Mouse (Mus musculus) hindbrain, postnatal 0 days (tissue): ENCODE data around the gene Zfp651. TPM values are rescaled to one million over a fixed set of nuclear protein-coding genes. Genes with fewer than 3 reads are reported as not detected.

Experiments
- ATAC-seq: fragments of 200-750 bp; cut with Nextera tagmentation; 2 replicates; pipeline ENCODE4 v1.8.0; 2017; ENCODE audit warnings: mild to moderate bottlenecking, moderate TSS enrichment, moderate library complexity
- DNase-seq: peaks from one replicate; pipeline ENCODE4 v3.0.0-alpha.2; 2015; ENCODE audit warnings: low spot score
- H3K27ac ChIP-seq: fragments of 300-500 bp; sonication (generic); 2 replicates; pipeline ENCODE4 v1.5.1; 2014; ENCODE audit warnings: mild to moderate bottlenecking
- H3K27me3 ChIP-seq: fragments of 300-500 bp; sonication (generic); 2 replicates; pipeline ENCODE4 v1.6.1; 2014; ENCODE audit warnings: low read length, mixed read lengths; ENCODE audit not compliant: insufficient read depth
- H3K36me3 ChIP-seq: fragments of 300-500 bp; sonication (generic); 2 replicates; pipeline ENCODE4 v1.6.1; 2014; ENCODE audit warnings: low read length, mixed read lengths; ENCODE audit not compliant: insufficient read depth
- H3K4me1 ChIP-seq: fragments of 300-500 bp; sonication (generic); 2 replicates; pipeline ENCODE4 v1.6.1; 2014; ENCODE audit warnings: antibody characterized with exemption, low read length, mixed read lengths; ENCODE audit not compliant: insufficient read depth
- H3K4me2 ChIP-seq: fragments of 300-500 bp; sonication (generic); 2 replicates; pipeline ENCODE4 v1.6.1; 2014; ENCODE audit warnings: low read depth, mild to moderate bottlenecking, low read length, moderate library complexity, mixed read lengths
- H3K4me3 ChIP-seq: fragments of 300-500 bp; sonication (generic); 2 replicates; pipeline ENCODE4 v1.5.1; 2014; ENCODE audit warnings: low read length
- H3K9ac ChIP-seq: fragments of 300-500 bp; sonication (generic); replicated peaks from 2 replicates; pipeline ENCODE4 v1.6.1; 2014; ENCODE audit warnings: mild to moderate bottlenecking, low read length, moderate library complexity, mixed read lengths
- H3K9me3 ChIP-seq: fragments of 300-500 bp; sonication (generic); 2 replicates; pipeline ENCODE4 v1.6.1; 2016; ENCODE audit warnings: low read length, mixed read lengths
- CTCF ChIP-seq: IDR thresholded peaks from 2 replicates; pipeline ENCODE4 v1.5.1; 2016; ENCODE audit warnings: antibody characterized with exemption, control low read depth, low read depth
- WGBS: fragments of 180-500 bp; shearing (Covaris S2); extraction: QIAGEN DNeasy Blood & Tissue Kit; methylation state at CpG from one replicate; pipeline ENCODE4 v1.1.7; 2014; 5-methylcytosine and 5-hydroxymethylcytosine counted together
- polyA plus RNA-seq: library from polyadenylated mRNA; unstranded; fragments of >200 nt; fragmentation: Nextera tagmentation; extraction: Ambion mirVana; gene quantifications from 2 replicates; pipeline ENCODE4 v1.2.1, GENCODE M21; 2015
- total RNA-seq: library from RNA; depleted of rRNA; stranded (reverse); fragments of >200 nt; gene quantifications from 2 replicates; pipeline ENCODE4 v1.2.3, GENCODE M21; 2014

Gene Zfp651
- total and polyA plus RNA-seq, 2 experiments from 2014 or later = 23.6 to 62.3 TPM

DNA sequence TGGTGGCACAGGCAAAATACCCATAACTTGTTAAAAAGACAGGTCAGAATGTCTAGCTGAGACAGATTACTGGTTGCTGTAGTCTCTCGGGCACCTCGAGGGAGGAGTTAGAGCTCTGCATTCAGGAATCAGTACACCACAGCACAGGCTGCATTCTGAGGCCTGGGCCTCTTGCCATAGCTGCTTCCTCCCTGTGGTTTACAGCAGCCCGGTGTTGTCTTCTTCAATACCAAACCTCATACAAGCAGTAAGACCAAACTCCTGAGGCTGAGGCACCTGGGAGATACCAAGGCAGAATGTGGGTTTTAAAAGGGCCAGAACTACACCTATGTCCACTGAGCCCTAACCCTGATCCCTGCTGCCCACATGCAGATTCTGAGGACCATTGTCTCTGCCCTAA is 1.7 kb upstream of the Zfp651 start:
- WGBS = 31% methylated on average over 3 of the region's 3 CpGs
- H3K4me2 ChIP-seq = no peak overlapping the region
- no peak for TF ChIP-seq CTCF
- H3K27ac ChIP-seq = no peak overlapping the region
- ATAC-seq = no peak
- H3K9ac ChIP-seq = 0 out of 2 replicates have a peak overlapping the region, but pooled peaks have one; percentile 7
- no peak overlapping the region for H3K4me3 ChIP-seq
- peak; percentile 17 for DNase-seq
- peaks cover 19% of the 10 kb centered on the region for H3K4me1 ChIP-seq
- no peaks in the 10 kb centered on the region for H3K9me3 ChIP-seq
- no peaks in the 10 kb centered on the region for H3K27me3 ChIP-seq
- H3K36me3 ChIP-seq = peaks cover 26% of the 10 kb centered on the region

GRCm38 (mm10) chr9:121757835-121758814 is 1.0 kb upstream of the Zfp651 start:
- no peak for TF ChIP-seq CTCF
- no peak for ATAC-seq

GRCm38 (mm10) chr9:121760271-121761090 is 1.4 kb downstream of the Zfp651 start:
- H3K9ac ChIP-seq = peak overlapping the region; percentile 81
- peaks cover 19% of the 10 kb centered on the region for H3K4me1 ChIP-seq
- H3K4me2 ChIP-seq = peak overlapping the region; percentile 90
- peak overlapping the region; percentile 64 for H3K4me3 ChIP-seq
- ATAC-seq (peak; percentile 42), DNase-seq (peak; percentile 73)
- peaks cover 24% of the 10 kb centered on the region for H3K36me3 ChIP-seq
- no peaks in the 10 kb centered on the region for H3K27me3 ChIP-seq
- H3K27ac ChIP-seq = peak overlapping the region; percentile 84
- TF ChIP-seq CTCF = no peak
- 1% methylated on average over 43 of the region's 43 CpGs for WGBS
- H3K9me3 ChIP-seq = no peaks in the 10 kb centered on the region

More at GRCm38 (mm10) chr9:121757835-121758814, 1.0 kb upstream of the Zfp651 start:
- peaks cover 19% of the 10 kb centered on the region for H3K4me1 ChIP-seq
- H3K9me3 ChIP-seq = no peaks in the 10 kb centered on the region
- WGBS = 48% methylated on average over 10 of the region's 10 CpGs
- H3K36me3 ChIP-seq = peaks cover 27% of the 10 kb centered on the region
- H3K27me3 ChIP-seq = no peaks in the 10 kb centered on the region
- H3K9ac ChIP-seq = peak overlapping the region; percentile 81; the same call in 1 of the 2 replicates
- H3K4me3 ChIP-seq = peak overlapping the region; percentile 64
- peak overlapping the region; percentile 90 for H3K4me2 ChIP-seq
- peak; percentile 17 for DNase-seq
- peak overlapping the region; percentile 84 for H3K27ac ChIP-seq

GRCm38 (mm10) chr9:121761091-121761665 is 2.0 kb downstream of the Zfp651 start:
- peaks cover 24% of the 10 kb centered on the region for H3K36me3 ChIP-seq

GRCm38 (mm10) chr9:121761787-121762186 is 2.7 kb downstream of the Zfp651 start:
- Histone ChIP-seq H3K27me3 (no peaks in the 10 kb centered on the region), H3K27ac (no peak overlapping the region), H3K4me2 (peak overlapping the region; percentile 90; the same call in 1 of the 2 replicates), H3K4me3 (no peak overlapping the region), H3K4me1 (peaks cover 19% of the 10 kb centered on the region), H3K36me3 (peaks cover 27% of the 10 kb centered on the region), H3K9me3 (no peaks in the 10 kb centered on the region), H3K9ac (no peak overlapping the region)
- WGBS = 61% methylated on average over 8 of the region's 8 CpGs
- no peak for TF ChIP-seq CTCF
- DNase-seq (no peak), ATAC-seq (no peak)

More at GRCm38 (mm10) chr9:121761091-121761665, 2.0 kb downstream of the Zfp651 start:
- H3K9me3 ChIP-seq = no peaks in the 10 kb centered on the region
- no peaks in the 10 kb centered on the region for H3K27me3 ChIP-seq
- peak overlapping the region; percentile 81; the same call in 1 of the 2 replicates for H3K9ac ChIP-seq
- TF ChIP-seq CTCF = no peak
- H3K4me3 ChIP-seq = peak overlapping the region; percentile 64
- no peak overlapping the region for H3K27ac ChIP-seq
- ATAC-seq (no peak), DNase-seq (no peak)
- WGBS = 51% methylated on average over 10 of the region's 10 CpGs
- H3K4me2 ChIP-seq = peak overlapping the region; percentile 90
- H3K4me1 ChIP-seq = peaks cover 19% of the 10 kb centered on the region

- no peak for TF ChIP-seq CTCF
- 82% methylated on average over 10 of the region's 10 CpGs for WGBS
- ATAC-seq = no peak
- no peak overlapping the region for H3K27ac ChIP-seq
- H3K36me3 ChIP-seq = peaks cover 32% of the 10 kb centered on the region
- peaks cover 19% of the 10 kb centered on the region for H3K4me1 ChIP-seq
- H3K27me3 ChIP-seq = no peaks in the 10 kb centered on the region
- no peak overlapping the region for H3K4me3 ChIP-seq
- no peak for DNase-seq
- no peak overlapping the region for H3K9ac ChIP-seq
- no peaks in the 10 kb centered on the region for H3K9me3 ChIP-seq
- H3K4me2 ChIP-seq = no peak overlapping the region
Measured at GRCm38 (mm10) chr9:121762248-121762647, 3.1 kb downstream of the Zfp651 start.
